ENCODE assay signal across 11 mouse cellular contexts in the genomic region with DNA sequence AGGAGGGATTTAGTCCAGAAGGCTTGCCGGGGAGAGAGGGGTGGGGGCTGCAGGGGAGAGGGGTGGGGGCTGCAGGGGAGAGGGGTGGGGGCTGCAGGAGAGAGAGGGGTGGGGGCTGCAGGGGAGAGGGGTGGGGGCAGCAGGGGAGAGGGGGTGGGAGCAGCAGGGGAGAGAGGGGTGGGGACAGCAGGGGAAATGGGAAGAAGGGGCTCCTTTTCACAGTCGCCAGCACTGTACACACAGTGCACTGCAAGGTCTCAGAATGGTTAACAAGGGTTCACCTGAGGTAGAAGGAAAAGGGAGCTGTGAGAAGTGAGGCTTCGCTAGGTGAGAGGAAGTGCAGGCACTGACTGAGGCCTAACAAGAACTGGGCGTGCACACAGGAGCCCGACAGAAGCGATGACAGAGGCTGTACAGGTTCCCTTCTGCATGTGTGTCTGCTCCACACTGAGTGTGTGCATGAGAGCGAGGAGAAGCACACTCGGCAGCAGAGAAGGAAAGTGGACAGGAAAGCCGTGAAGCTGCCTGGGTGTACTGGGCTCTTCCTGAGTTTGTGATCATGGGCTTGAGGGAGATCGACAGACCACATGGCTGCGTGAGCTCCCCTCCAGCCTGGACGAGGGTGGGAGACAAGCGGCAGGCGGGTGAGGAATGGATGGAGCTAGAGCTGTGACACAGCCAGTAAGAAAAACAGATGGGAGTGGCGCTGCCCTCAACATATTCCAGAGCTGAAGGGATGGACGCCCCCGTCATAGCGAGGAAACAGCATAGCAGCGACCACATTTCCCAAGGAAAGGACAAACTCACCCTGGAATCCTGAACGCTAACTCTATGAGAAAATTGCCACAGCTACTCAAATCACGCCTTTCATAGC. TPM values are rescaled to one million over a fixed set of nuclear protein-coding genes. Genes with fewer than 3 reads are reported as not detected.
DNase-seq lines count a peak whose midpoint lies in the region; ATAC-seq and TF ChIP-seq lines count a peak whose summit lies in the region.
"Had no signal": no experiment of that assay in that cellular context is flagged by ENCODE, and none has a peak within 500 bp of the region (broad histone marks: within the 10 kb centered on the region; RNA-seq: fewer than 3 reads in every experiment).

No protein-coding gene starts in this region.

- TF ChIP-seq POLR2A in brain, embryonic 14.5 days (IDR thresholded peaks at IDR 0.05; ENCODE audit: borderline replicate concordance, extremely low read depth, insufficient read depth, insufficient read length, poor library complexity, severe bottlenecking): no peak

- H3K36me3 ChIP-seq in forebrain, postnatal 0 days (ENCODE audit: insufficient read depth): peaks cover 10% of the 10 kb centered on the region
- H3K36me3 ChIP-seq in liver, embryonic 13.5 days: peaks cover 30% of the 10 kb centered on the region

- no peak overlapping the region for H3K9ac ChIP-seq in forebrain, postnatal 0 days
- H3K9ac ChIP-seq in liver, embryonic 13.5 days: no peak overlapping the region

- H3K4me3 ChIP-seq in layer of hippocampus, adult 2 months: no peak overlapping the region
- H3K4me3 ChIP-seq in forebrain, postnatal 0 days (ENCODE audit: low read depth, low read length): no peak overlapping the region
- no peak overlapping the region for H3K4me3 ChIP-seq in liver, embryonic 13.5 days (replicated peaks)
- H3K4me3 ChIP-seq: megakaryocyte, embryonic 14.5 days had no signal

- no peak overlapping the region for H3K4me2 ChIP-seq in forebrain, postnatal 0 days (ENCODE audit: low read depth)
- no peak overlapping the region for H3K4me2 ChIP-seq in liver, embryonic 13.5 days

- TF ChIP-seq CTCF in layer of hippocampus, adult 2 months (conservative IDR thresholded peaks at IDR 0.05): no peak
- TF ChIP-seq CTCF in brain, embryonic 14.5 days (IDR thresholded peaks at IDR 0.05; ENCODE audit: borderline replicate concordance, extremely low read depth, insufficient read depth, insufficient read length): no peak
- no peak for TF ChIP-seq CTCF in forebrain, postnatal 0 days (IDR thresholded peaks at IDR 0.05; ENCODE audit: low read depth)

- DNase-seq in layer of hippocampus, adult 2 months (ENCODE audit: low spot score in 2 of 2): no peak
- DNase-seq in layer of hippocampus, adult 9-10 months (ENCODE audit: low spot score): no peak
- peak; percentile 21 for DNase-seq in brain, embryonic 14.5 days (ENCODE audit: low read depth)
- DNase-seq in forebrain, postnatal 0 days: peak; percentile 21
- DNase-seq in liver, embryonic 13.5 days: no peak
- DNase-seq in lung, adult 18-20 months: no peak
- DNase-seq in adrenal gland, postnatal 36 days: no peak
- no peak for DNase-seq in urinary bladder, postnatal 36 days (ENCODE audit: low spot score in 2 of 2)
- DNase-seq: adrenal gland, adult 8-10 months; thymus, postnatal 14 days had no signal

- no peaks in the 10 kb centered on the region for H3K4me1 ChIP-seq in forebrain, postnatal 0 days (ENCODE audit: insufficient read depth)
- peaks cover 62% of the 10 kb centered on the region for H3K4me1 ChIP-seq in liver, embryonic 13.5 days (replicated peaks)

- 62% methylated on average over 21 of the region's 21 CpGs for WGBS in forebrain, postnatal 0 days
- 69% methylated on average over 21 of the region's 21 CpGs for WGBS in liver, embryonic 13.5 days (ENCODE audit: insufficient replicate concordance)

- ATAC-seq in forebrain, postnatal 0 days: peak; percentile 67
- ATAC-seq in liver, embryonic 13.5 days (ENCODE audit: low read depth): peak; percentile 27; the same call in 1 of the 2 replicates

- H3K27me3 ChIP-seq in forebrain, postnatal 0 days (ENCODE audit: insufficient read depth, low read length): no peaks in the 10 kb centered on the region
- no peaks in the 10 kb centered on the region for H3K27me3 ChIP-seq in liver, embryonic 13.5 days
- H3K27me3 ChIP-seq: megakaryocyte, embryonic 14.5 days had no signal

- H3K9me3 ChIP-seq in forebrain, postnatal 0 days (ENCODE audit: low read length): no peaks in the 10 kb centered on the region
- no peaks in the 10 kb centered on the region for H3K9me3 ChIP-seq in liver, embryonic 13.5 days (replicated peaks)
- H3K9me3 ChIP-seq: megakaryocyte, embryonic 14.5 days had no signal

- peak overlapping the region; percentile 78 for H3K27ac ChIP-seq in layer of hippocampus, adult 2 months
- H3K27ac ChIP-seq in forebrain, postnatal 0 days (ENCODE audit: low read depth, low read length): peak overlapping the region; percentile 64
- no peak overlapping the region; the same call in 1 of the 2 replicates for H3K27ac ChIP-seq in liver, embryonic 13.5 days

RNA-seq across cellular contexts. Expression of a gene that starts 29.9 kb away (rescaled TPM):
- total RNA-seq in layer of hippocampus, adult 2 months (2021): 100 to 1,000 TPM; 105 to 107 TPM
- 76.5 and 131 TPM in 2 replicates for polyA plus RNA-seq in brain, embryonic 14.5 days (2012; rRNA removed)
- 81.0 and 93.3 TPM in 2 replicates for total RNA-seq in forebrain, postnatal 0 days (2014; rRNA removed)
- polyA plus RNA-seq in forebrain, postnatal 0 days (2015; fragmentation: Nextera tagmentation; extraction: Ambion mirVana): 41.0 and 47.6 TPM in 2 replicates
- 11.9 and 14.2 TPM in 2 replicates for polyA plus RNA-seq in liver, embryonic 13.5 days (2015; fragmentation: Nextera tagmentation; extraction: Ambion mirVana)
- total RNA-seq in adrenal gland, postnatal 36 days (2021): 10 to 100 TPM; 65.8 to 85.7 TPM

RNA-seq across cellular contexts. Expression of a gene that starts 58.1 kb away (rescaled TPM):
- not detected for total RNA-seq in layer of hippocampus, adult 2 months (2021)
- polyA plus RNA-seq in brain, embryonic 14.5 days (2012; rRNA removed): 0.21 TPM in 1 of 2 replicates, not detected in the other
- not detected in 2 replicates for total RNA-seq in forebrain, postnatal 0 days (2014; rRNA removed)
- 0.30 and 0.49 TPM in 2 replicates for polyA plus RNA-seq in forebrain, postnatal 0 days (2015; fragmentation: Nextera tagmentation; extraction: Ambion mirVana)
- polyA plus RNA-seq in liver, embryonic 13.5 days (2015; fragmentation: Nextera tagmentation; extraction: Ambion mirVana): not detected in 2 replicates
- 10 to 100 TPM; 16.5 to 67.6 TPM for total RNA-seq in adrenal gland, postnatal 36 days (2021)

Comparison
In these comparisons a context has a peak if more than half of its experiments do, and no peak if none do; other contexts are left out.
1. DNase-seq: peak in brain, embryonic 14.5 days (single experiment) and forebrain, postnatal 0 days (single experiment); none in layer of hippocampus, adult 2 months (0 of 2), layer of hippocampus, adult 9-10 months (single experiment), liver, embryonic 13.5 days (single experiment), lung, adult 18-20 months (0 of 2), adrenal gland, postnatal 36 days (0 of 2) and urinary bladder, postnatal 36 days (0 of 2).
2. RNA of a gene that starts 58.1 kb away (total RNA-seq): 16.5 to 67.6 TPM in adrenal gland, postnatal 36 days; not detected in layer of hippocampus, adult 2 months and not detected in forebrain, postnatal 0 days; every median in the first group is over 10 times any median in the second.